Mouse (Mus musculus) liver, embryonic 12.5 days (tissue): ENCODE measurements at regions not wholly inside any gene's neighbourhood (a gene's known extent, or its start where the extent isn't known, plus 50 kb on each side); places are given as distances from the start of the nearest gene placed in this dataset.

Experiments
- ATAC-seq: fragments of 200-750 bp; cut with Nextera tagmentation; 2 replicates; pipeline ENCODE4 v1.8.0; 2017; ENCODE audit warnings: moderate number of reproducible peaks, mild to moderate bottlenecking, moderate library complexity
- H3K27ac ChIP-seq: fragments of 300-500 bp; sonication (generic); 2 replicates; pipeline ENCODE4 v1.5.1; 2016; ENCODE audit warnings: mild to moderate bottlenecking
- H3K27me3 ChIP-seq: fragments of 300-500 bp; sonication (generic); replicated peaks from 2 replicates; pipeline ENCODE4 v1.6.1; 2016; ENCODE audit warnings: mild to moderate bottlenecking, moderate library complexity
- H3K36me3 ChIP-seq: fragments of 300-500 bp; sonication (generic); 2 replicates; pipeline ENCODE4 v1.6.1; 2016; ENCODE audit warnings: mild to moderate bottlenecking, moderate library complexity
- H3K4me1 ChIP-seq: fragments of 300-500 bp; sonication (generic); 2 replicates; pipeline ENCODE4 v1.6.1; 2016
- H3K4me2 ChIP-seq: fragments of 300-500 bp; sonication (generic); 2 replicates; pipeline ENCODE4 v1.6.1; 2016; ENCODE audit warnings: mild to moderate bottlenecking, moderate library complexity
- H3K4me3 ChIP-seq: fragments of 300-500 bp; sonication (generic); 2 replicates; pipeline ENCODE4 v1.5.1; 2016; ENCODE audit warnings: mild to moderate bottlenecking, moderate library complexity
- H3K9ac ChIP-seq: fragments of 300-500 bp; sonication (generic); 2 replicates; pipeline ENCODE4 v1.6.1; 2016; ENCODE audit warnings: mild to moderate bottlenecking, moderate library complexity
- H3K9me3 ChIP-seq: fragments of 300-500 bp; sonication (generic); replicated peaks from 2 replicates; pipeline ENCODE4 v1.6.1; 2016; ENCODE audit warnings: mild to moderate bottlenecking, moderate library complexity
- WGBS: fragments of 180-500 bp; shearing (Covaris S2); methylation state at CpG from one replicate; pipeline ENCODE4 v1.1.7; 2016; ENCODE audit not compliant: insufficient replicate concordance; 5-methylcytosine and 5-hydroxymethylcytosine counted together

GRCm38 (mm10) chr11:19203968-19204367, 185.2 kb upstream of the Meis1 start:
- no peaks in the 10 kb centered on the region for H3K27me3 ChIP-seq
- 61% methylated on average over 5 of the region's 5 CpGs for WGBS
- no peaks in the 10 kb centered on the region for H3K9me3 ChIP-seq
- H3K4me2 ChIP-seq: no peak overlapping the region
- no peak for ATAC-seq
- H3K36me3 ChIP-seq: no peaks in the 10 kb centered on the region
- no peak overlapping the region for H3K9ac ChIP-seq
- no peak overlapping the region for H3K27ac ChIP-seq
- no peaks in the 10 kb centered on the region for H3K4me1 ChIP-seq
- no peak overlapping the region for H3K4me3 ChIP-seq

DNA sequence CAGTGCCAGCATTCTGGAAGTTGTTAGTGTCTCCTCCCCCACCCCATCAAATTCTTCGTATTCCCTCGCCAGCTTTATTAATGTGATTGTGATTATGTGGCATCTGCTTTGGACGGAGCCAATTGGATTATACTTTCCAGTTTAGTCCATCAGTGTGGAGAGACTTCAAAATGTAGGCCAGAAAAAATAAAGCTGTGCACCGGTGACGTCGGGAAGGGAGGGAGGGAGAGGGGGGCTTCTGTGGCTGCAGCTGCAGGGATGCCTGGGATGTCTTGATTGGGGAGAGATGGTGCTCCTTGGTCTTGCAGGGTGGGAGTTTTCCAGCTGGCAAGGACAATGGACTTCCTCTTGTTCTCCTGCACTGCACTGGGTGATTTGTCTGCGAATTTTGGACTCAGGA, 185.7 kb upstream of the Meis1 start:
- Histone ChIP-seq H3K9me3 (no peaks in the 10 kb centered on the region), H3K27me3 (no peaks in the 10 kb centered on the region), H3K4me2 (no peak overlapping the region), H3K4me1 (no peaks in the 10 kb centered on the region), H3K4me3 (no peak overlapping the region), H3K36me3 (no peaks in the 10 kb centered on the region), H3K9ac (no peak overlapping the region), H3K27ac (no peak overlapping the region)
- 55% methylated on average over 7 of the region's 7 CpGs for WGBS
- no peak for ATAC-seq

- H3K4me3 ChIP-seq: no peak overlapping the region
- H3K4me1 ChIP-seq: no peaks in the 10 kb centered on the region
- no peaks in the 10 kb centered on the region for H3K36me3 ChIP-seq
- no peak overlapping the region for H3K4me2 ChIP-seq
- H3K9me3 ChIP-seq: no peaks in the 10 kb centered on the region
- H3K27ac ChIP-seq: no peak overlapping the region
- ATAC-seq: no peak
- no peak overlapping the region for H3K9ac ChIP-seq
- no peaks in the 10 kb centered on the region for H3K27me3 ChIP-seq
These were observed 186.4 kb upstream of the Meis1 start for GRCm38 (mm10) chr11:19205174-19205573.

- Histone ChIP-seq H3K9me3 (no peaks in the 10 kb centered on the region), H3K27ac (no peak overlapping the region), H3K27me3 (peaks cover under 1% of the 10 kb centered on the region; the same call in 1 of the 2 replicates), H3K4me2 (no peak overlapping the region), H3K4me1 (no peaks in the 10 kb centered on the region), H3K36me3 (no peaks in the 10 kb centered on the region), H3K9ac (no peak overlapping the region), H3K4me3 (no peak overlapping the region)
- no peak for ATAC-seq
- WGBS: 70% methylated on average over 3 of the region's 3 CpGs
These were observed 200.7 kb upstream of the Meis1 start for GRCm38 (mm10) chr11:19219476-19219875.

GRCm38 (mm10) chr11:19221442-19221841, 202.7 kb upstream of the Meis1 start:
- no peaks in the 10 kb centered on the region for H3K36me3 ChIP-seq
- H3K4me2 ChIP-seq: no peak overlapping the region
- no peak overlapping the region for H3K9ac ChIP-seq
- no peaks in the 10 kb centered on the region for H3K4me1 ChIP-seq
- H3K9me3 ChIP-seq: no peaks in the 10 kb centered on the region
- peaks cover 4% of the 10 kb centered on the region; the same call in 1 of the 2 replicates for H3K27me3 ChIP-seq
- WGBS: no CpG with 5 or more reads among the region's 1 CpGs
- H3K27ac ChIP-seq: no peak overlapping the region
- ATAC-seq: no peak
- H3K4me3 ChIP-seq: no peak overlapping the region

DNA sequence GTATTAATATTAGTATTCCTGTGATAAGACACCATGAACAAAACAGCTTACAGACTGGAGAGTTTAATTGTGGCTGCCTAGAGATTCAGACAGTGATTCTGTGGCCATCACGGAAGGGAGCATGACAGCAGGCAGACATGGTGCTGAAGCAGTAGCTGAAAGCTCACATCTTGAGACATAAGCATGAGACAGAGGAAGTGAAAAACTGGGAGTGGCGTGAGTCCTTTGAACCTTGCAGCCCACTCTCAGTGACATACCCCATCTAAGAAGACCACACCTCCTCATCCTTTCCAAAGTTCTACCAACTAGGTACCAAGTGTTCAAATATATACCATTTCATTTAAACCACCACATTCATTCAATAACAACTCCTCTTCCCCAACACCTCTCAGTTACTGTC, 208.0 kb upstream of the Meis1 start:
- no peaks in the 10 kb centered on the region for H3K4me1 ChIP-seq
- no peak overlapping the region for H3K4me2 ChIP-seq
- H3K27me3 ChIP-seq: peaks cover 4% of the 10 kb centered on the region; the same call in 1 of the 2 replicates
- no peak overlapping the region for H3K4me3 ChIP-seq
- H3K36me3 ChIP-seq: no peaks in the 10 kb centered on the region
- H3K9ac ChIP-seq: no peak overlapping the region
- no peaks in the 10 kb centered on the region for H3K9me3 ChIP-seq
- no peak overlapping the region for H3K27ac ChIP-seq
- 63% methylated on average over 2 of the region's 2 CpGs for WGBS
- no peak for ATAC-seq

DNA sequence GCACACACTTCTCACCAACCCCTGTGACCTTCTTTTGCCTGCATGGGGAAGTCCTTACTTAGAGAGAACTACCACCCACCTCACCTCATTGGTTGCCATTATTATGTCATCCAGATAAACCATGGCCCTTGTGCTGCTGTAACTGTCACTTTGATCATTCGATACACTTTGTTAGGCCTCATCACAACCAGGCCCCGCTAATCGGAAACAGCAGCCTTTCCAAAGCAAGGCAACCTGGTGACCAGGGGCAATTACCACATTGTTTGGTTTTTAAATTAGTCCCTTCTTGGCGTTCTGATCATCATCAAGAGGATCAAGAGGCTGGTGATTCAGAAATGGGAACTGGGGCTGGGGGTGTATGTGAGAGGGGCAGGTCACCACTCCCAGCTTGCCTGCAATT, 208.9 kb upstream of the Meis1 start:
- H3K9me3 ChIP-seq: no peaks in the 10 kb centered on the region
- no peak overlapping the region for H3K9ac ChIP-seq
- no peak for ATAC-seq
- no peaks in the 10 kb centered on the region for H3K36me3 ChIP-seq
- peaks cover 4% of the 10 kb centered on the region; the same call in 1 of the 2 replicates for H3K27me3 ChIP-seq
- no peak overlapping the region for H3K4me2 ChIP-seq
- H3K4me3 ChIP-seq: no peak overlapping the region
- WGBS: 59% methylated on average over 4 of the region's 4 CpGs
- H3K4me1 ChIP-seq: no peaks in the 10 kb centered on the region
- H3K27ac ChIP-seq: no peak overlapping the region

DNA sequence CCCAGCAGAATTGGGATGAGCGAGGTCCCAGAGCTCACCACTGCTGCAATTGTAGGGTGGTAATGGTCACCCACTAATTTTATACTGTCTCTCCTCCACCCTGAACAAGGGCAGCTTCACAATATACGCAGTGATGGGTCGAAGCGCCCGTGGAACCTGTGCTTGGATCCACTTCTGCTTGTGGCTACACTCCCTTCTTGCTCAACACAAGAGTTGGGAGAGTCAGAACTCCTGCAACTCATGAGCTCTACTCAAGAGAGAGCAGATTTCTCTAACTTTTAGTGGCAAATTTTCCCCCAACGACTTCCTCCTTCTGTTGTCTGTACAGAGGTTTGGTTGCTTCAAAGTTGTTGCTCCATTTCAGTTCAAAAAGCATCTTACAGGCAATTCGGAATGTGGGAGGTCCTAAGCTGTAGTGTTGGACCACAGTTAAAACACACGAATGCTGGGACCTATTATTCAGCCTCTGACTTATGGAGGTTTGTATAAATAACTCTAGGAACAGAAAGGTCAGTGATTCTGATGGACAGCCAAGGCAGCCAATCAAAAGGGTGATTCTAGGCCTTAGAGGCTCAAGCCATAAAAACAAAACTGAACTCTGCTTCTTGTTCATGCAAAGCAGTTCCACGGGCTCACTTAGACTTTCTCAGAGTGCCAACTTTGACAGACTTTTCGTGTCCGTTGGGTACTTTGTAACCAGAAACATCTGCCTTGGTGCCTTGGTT, 227.8 kb upstream of the Meis1 start:
- no peaks in the 10 kb centered on the region for H3K36me3 ChIP-seq
- H3K9me3 ChIP-seq: no peaks in the 10 kb centered on the region
- H3K27ac ChIP-seq: no peak overlapping the region
- H3K4me2 ChIP-seq: no peak overlapping the region
- no peak for ATAC-seq
- no peak overlapping the region for H3K9ac ChIP-seq
- H3K4me1 ChIP-seq: no peaks in the 10 kb centered on the region
- 73% methylated on average over 11 of the region's 11 CpGs for WGBS
- H3K4me3 ChIP-seq: no peak overlapping the region
- no peaks in the 10 kb centered on the region for H3K27me3 ChIP-seq

GRCm38 (mm10) chr11:19253605-19254004, 234.8 kb upstream of the Meis1 start:
- no peaks in the 10 kb centered on the region for H3K4me1 ChIP-seq
- no peak overlapping the region for H3K27ac ChIP-seq
- 55% methylated on average over 5 of the region's 5 CpGs for WGBS
- no peaks in the 10 kb centered on the region for H3K9me3 ChIP-seq
- ATAC-seq: no peak
- H3K4me3 ChIP-seq: no peak overlapping the region
- no peaks in the 10 kb centered on the region for H3K36me3 ChIP-seq
- no peak overlapping the region for H3K4me2 ChIP-seq
- no peak overlapping the region for H3K9ac ChIP-seq
- H3K27me3 ChIP-seq: no peaks in the 10 kb centered on the region

GRCm38 (mm10) chr11:19254183-19254582, 235.4 kb upstream of the Meis1 start:
- no peaks in the 10 kb centered on the region for H3K4me1 ChIP-seq
- H3K9ac ChIP-seq: no peak overlapping the region
- no peak overlapping the region for H3K4me3 ChIP-seq
- no peak overlapping the region for H3K4me2 ChIP-seq
- no peaks in the 10 kb centered on the region for H3K27me3 ChIP-seq
- no peak for ATAC-seq
- no peaks in the 10 kb centered on the region for H3K36me3 ChIP-seq
- H3K9me3 ChIP-seq: no peaks in the 10 kb centered on the region
- no peak overlapping the region for H3K27ac ChIP-seq
- 53% methylated on average over 4 of the region's 4 CpGs for WGBS

DNA sequence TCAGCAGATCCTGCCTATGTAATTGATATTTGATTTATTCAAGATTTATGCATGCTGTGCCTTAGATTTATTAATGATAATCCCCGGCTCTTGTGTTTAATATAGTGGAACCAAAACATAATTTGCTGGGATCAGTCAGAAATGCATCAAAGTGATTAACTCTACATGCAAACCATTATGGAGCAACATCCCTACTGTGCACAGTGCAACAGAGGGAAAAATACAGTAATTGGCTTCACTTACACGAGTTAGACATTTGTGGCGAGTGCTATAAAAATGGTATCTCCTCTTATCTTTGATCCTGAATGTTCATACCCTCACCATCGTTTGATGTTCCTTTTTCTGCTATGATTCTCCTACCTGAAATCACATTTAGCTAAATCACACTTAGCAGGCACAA, 238.8 kb upstream of the Meis1 start:
- ATAC-seq: no peak
- H3K4me1 ChIP-seq: no peaks in the 10 kb centered on the region
- H3K36me3 ChIP-seq: no peaks in the 10 kb centered on the region
- WGBS: 64% methylated on average over 4 of the region's 4 CpGs
- H3K4me2 ChIP-seq: no peak overlapping the region
- no peak overlapping the region for H3K27ac ChIP-seq
- no peak overlapping the region for H3K9ac ChIP-seq
- H3K9me3 ChIP-seq: no peaks in the 10 kb centered on the region
- no peak overlapping the region for H3K4me3 ChIP-seq
- H3K27me3 ChIP-seq: no peaks in the 10 kb centered on the region

DNA sequence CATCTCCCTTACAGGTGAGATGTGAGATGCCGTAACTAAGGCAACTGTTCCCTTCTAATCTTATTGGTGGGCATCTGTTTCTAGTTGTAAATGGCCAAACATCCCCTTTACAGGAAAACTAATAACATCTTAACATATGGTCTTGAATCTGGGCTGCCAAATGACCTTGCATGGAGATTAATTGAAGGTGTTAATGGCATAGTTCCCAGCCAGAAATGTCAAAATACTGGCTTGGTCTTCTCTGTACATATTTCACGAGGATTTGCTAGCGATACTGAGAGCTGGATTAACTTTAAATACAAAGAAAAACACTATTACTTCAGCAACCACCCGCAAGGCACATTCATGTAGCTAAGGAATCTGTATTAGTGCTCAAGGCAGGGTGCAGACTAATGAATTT, 244.0 kb upstream of the Meis1 start:
- Histone ChIP-seq H3K27ac (no peak overlapping the region), H3K4me2 (no peak overlapping the region), H3K27me3 (no peaks in the 10 kb centered on the region), H3K36me3 (no peaks in the 10 kb centered on the region), H3K9me3 (no peaks in the 10 kb centered on the region), H3K4me3 (no peak overlapping the region), H3K9ac (no peak overlapping the region), H3K4me1 (no peaks in the 10 kb centered on the region)
- WGBS: 66% methylated on average over 4 of the region's 4 CpGs
- no peak for ATAC-seq
